Mouse (Mus musculus) cerebellum, adult 9-11 months (tissue): ENCODE results near the gene St3gal6.
"Not testable (repeated sequence)": the region's sequence is repeated elsewhere in the genome, so short reads cannot be mapped to it uniquely, and the experiment has no call there.

Source experiments
- DNase-seq: peaks from one replicate; pipeline ENCODE4 v3.0.0; 2022

The St3gal6 gene

GRCm38 (mm10) chr16:58474875-58475274, 49.2 kb downstream of the St3gal6 start:
- DNase-seq, result no peak

- DNase-seq, result no peak
Observed at GRCm38 (mm10) chr16:58470841-58471240, 53.2 kb downstream of the St3gal6 start.

GRCm38 (mm10) chr16:58470061-58470460, 54.0 kb downstream of the St3gal6 start:
- DNase-seq, result no peak

DNA sequence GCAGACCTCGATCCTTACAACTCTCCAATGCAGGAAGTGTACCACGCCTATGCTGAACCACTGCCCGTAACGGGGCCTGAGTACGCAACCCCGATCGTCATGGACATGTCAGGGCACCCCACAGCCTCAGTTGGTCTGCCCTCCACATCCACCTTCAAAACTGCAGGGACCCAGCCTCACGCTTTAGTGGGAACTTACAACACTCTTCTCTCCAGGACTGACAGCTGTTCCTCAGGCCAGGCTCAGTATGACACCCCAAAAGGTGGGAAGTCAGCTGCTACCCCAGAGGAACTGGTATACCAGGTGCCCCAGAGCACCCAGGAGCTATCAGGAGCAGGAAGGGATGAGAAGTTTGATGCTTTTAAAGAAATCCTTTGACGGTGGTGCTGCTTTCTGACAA, 58.6 kb downstream of the St3gal6 start:
- no peak for DNase-seq

GRCm38 (mm10) chr16:58464051-58464450, 60.0 kb downstream of the St3gal6 start:
- no peak for DNase-seq

- no peak for DNase-seq
Observed at GRCm38 (mm10) chr16:58462519-58462918, 61.5 kb downstream of the St3gal6 start.

GRCm38 (mm10) chr16:58461856-58462518, 62.1 kb downstream of the St3gal6 start:
- no peak for DNase-seq

- DNase-seq, result no peak
Observed at GRCm38 (mm10) chr16:58460386-58460785, 63.7 kb downstream of the St3gal6 start.

- DNase-seq, result not testable (repeated sequence)
Observed at GRCm38 (mm10) chr16:58459966-58460365, 64.1 kb downstream of the St3gal6 start.

GRCm38 (mm10) chr16:58456991-58457390, 67.1 kb downstream of the St3gal6 start:
- DNase-seq, result no peak

DNA sequence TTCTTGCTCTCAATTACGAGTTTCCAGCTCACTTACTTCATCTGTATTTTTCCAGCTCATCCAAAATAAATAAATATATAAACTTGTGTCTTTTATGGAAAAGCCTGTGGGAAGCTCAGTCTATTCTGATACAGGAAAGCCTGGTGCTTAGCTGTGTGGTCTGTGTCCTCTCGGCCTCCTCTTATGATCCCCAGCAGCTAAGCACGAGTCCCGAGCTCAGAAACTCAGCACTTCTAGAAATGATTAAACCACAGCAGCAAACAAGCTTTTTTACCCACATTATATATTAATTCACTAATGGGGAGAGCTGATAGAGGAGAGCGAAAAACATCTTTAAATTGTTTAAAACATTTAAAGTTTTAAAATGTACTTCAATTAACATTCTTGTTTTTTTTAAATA, 67.6 kb downstream of the St3gal6 start:
- DNase-seq, result no peak

GRCm38 (mm10) chr16:58455118-58455517, 68.9 kb downstream of the St3gal6 start:
- DNase-seq, result no peak

GRCm38 (mm10) chr16:58454617-58455016, 69.4 kb downstream of the St3gal6 start:
- DNase-seq, result peak; percentile 16

DNA sequence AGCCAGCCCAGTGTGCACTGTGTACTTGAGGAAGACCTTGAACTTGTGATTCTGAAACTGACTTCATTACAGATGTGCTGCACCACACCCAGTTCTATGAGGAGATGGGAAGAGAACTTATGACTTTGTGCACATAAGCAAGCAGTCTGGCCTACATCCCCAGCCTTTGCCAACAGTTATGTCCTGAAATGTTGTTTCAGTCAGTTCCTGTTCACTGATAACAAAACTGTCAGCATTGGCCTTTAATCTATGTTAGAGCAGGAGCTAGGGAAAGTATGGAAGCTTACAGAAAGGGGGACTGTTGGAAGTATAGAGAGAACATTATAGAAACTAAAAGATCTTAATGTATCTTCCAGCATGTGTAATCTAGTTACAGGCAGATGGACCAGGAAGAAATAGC, 70.2 kb downstream of the St3gal6 start:
- DNase-seq, result no peak

GRCm38 (mm10) chr16:58453138-58453537, 70.9 kb downstream of the St3gal6 start:
- DNase-seq, result no peak

GRCm38 (mm10) chr16:58451647-58452046, 72.4 kb downstream of the St3gal6 start:
- no peak for DNase-seq

DNA sequence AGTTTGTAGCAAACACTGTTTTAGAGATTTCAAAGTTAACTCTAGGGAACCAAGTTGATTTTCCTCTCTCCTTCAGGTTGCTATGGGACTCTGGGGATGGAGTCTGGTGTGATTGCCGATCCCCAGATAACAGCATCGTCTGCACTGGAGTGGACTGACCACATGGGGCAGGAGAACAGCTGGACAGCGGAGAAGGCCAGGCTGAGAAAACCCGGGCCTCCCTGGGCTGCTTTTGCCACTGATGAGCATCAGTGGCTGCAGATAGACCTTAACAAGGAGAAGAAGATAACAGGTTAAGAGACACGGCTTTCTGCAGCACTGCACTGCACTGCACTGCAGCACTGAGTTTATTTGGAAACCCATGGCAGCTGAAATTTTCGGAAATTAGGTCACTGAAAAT, 73.4 kb downstream of the St3gal6 start:
- DNase-seq, result no peak

DNA sequence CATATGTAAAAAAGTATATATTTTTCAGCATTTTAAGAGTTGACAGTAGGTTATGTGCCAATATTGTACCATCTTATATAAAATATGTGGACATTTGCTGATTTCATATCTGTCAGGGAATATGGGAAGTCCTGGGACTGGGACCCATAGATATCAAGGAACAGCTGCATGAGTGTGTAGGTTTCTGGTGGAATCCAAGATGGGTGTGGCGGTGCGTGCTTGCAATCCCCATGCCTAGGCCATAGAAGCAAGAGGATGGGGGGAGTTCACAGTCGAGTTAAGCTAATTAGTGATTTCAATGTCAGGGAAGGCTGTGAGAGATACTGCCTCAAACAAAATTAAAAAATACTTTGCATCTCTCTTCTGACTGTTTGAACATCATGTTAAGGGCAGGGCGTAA, 75.0 kb downstream of the St3gal6 start:
- DNase-seq, result no peak

DNA sequence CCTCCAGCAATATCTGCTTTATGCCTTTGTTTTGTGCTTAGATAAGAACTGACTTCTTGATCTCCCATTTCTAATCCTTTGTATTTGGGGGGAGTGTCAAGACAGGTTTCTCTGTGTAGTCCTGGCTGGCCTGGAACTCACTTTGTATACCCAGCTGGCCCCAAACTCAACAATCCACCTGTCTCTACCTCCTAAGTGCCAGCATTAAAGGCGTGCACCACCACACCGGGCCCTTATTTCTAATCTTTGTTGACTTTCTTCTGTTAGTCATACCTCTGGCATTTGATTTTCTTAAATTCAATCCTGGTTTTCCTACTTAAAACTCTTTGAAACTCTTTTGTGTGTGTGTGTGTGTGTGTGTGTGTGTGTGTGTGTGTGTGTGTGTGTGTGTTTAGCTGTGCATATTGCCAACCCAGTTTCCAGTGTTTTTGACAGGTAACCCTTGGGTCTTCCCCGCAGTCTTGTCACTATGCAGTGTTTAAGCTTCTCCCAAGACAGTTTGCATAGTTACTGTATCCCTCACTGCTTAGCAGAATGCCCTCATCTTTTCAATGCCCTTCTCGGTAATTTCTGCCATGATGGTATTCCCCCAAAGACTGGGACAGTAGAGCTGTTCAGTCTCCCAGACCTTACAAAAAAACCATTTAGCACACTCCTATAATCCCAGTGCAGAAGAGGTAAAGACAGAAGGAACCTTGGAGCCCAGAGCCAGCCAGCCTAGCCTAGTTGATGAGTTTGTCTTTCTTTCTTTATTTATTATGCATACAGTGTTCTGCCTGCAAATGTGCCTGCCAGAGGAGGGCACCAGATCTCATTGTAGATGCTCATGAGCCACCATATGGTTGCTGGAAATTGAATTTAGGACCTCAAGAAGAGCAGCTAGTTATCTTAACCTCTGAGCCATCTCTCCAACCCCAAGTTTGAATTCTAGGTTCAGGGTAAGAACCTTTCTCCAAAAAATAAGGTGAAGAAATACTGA, 77.5 kb downstream of the St3gal6 start:
- no peak for DNase-seq

- DNase-seq, result no peak
Observed at GRCm38 (mm10) chr16:58444735-58445134, 79.3 kb downstream of the St3gal6 start.

DNA sequence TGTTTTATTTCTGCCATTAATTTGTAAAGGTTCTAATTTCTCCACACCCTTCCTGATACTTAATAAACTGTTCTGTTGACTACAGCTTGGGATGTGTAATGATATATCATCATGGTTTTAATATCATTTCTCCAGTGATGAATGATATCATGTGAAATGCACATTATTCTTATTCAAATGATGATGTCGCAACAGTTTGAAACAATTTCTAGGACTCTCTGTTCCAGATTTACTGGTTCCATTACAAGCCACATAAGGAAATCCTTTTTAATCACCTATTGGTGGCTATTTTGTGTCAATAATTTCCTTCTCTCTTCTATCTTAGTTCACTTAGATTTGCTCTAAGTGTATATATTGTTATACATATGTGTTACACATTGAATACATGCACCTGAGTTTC, 91.7 kb downstream of the St3gal6 start:
- DNase-seq, result no peak

- no peak for DNase-seq
Observed at GRCm38 (mm10) chr16:58430246-58430645, 93.8 kb downstream of the St3gal6 start.

GRCm38 (mm10) chr16:58421696-58422354, 102.2 kb downstream of the St3gal6 start:
- DNase-seq, result no peak
